Mouse (Mus musculus) liver, postnatal 0 days (tissue): Measurements from ENCODE around the gene Spag7. TPM values are rescaled to one million over a fixed set of nuclear protein-coding genes. Genes with fewer than 3 reads are reported as not detected.

Experiments used
- ATAC-seq: fragments of 200-750 bp; cut with Nextera tagmentation; 2 replicates; pipeline ENCODE4 v1.8.0; 2017; ENCODE audit warnings: mild to moderate bottlenecking, moderate library complexity
- DNase-seq: peaks from one replicate; pipeline ENCODE4 v3.0.0-alpha.2; 2016
- H3K27ac ChIP-seq: fragments of 300-500 bp; sonication (generic); 2 replicates; pipeline ENCODE4 v1.5.1; 2014; ENCODE audit warnings: antibody characterized with exemption, moderate library complexity, mild to moderate bottlenecking, low read depth
- H3K27me3 ChIP-seq: fragments of 300-500 bp; sonication (generic); 2 replicates; pipeline ENCODE4 v1.6.1; 2014; ENCODE audit warnings: low read length, control low read depth, mixed read lengths; ENCODE audit not compliant: insufficient read depth
- H3K36me3 ChIP-seq: fragments of 300-500 bp; sonication (generic); replicated peaks from 2 replicates; pipeline ENCODE4 v1.6.1; 2014; ENCODE audit warnings: mild to moderate bottlenecking, control low read depth, low read length, moderate library complexity, mixed read lengths; ENCODE audit not compliant: insufficient read depth
- H3K4me1 ChIP-seq: fragments of 300-500 bp; sonication (generic); 2 replicates; pipeline ENCODE4 v1.6.1; 2014; ENCODE audit warnings: antibody characterized with exemption, mild to moderate bottlenecking, control low read depth; ENCODE audit not compliant: insufficient read depth
- H3K4me2 ChIP-seq: fragments of 300-500 bp; sonication (generic); 2 replicates; pipeline ENCODE4 v1.6.1; 2014; ENCODE audit warnings: low read depth, mild to moderate bottlenecking, low read length, moderate library complexity, mixed read lengths
- H3K4me3 ChIP-seq: fragments of 300-500 bp; sonication (generic); 2 replicates; pipeline ENCODE4 v1.5.1; 2014; ENCODE audit warnings: low read depth, low read length
- H3K9ac ChIP-seq: fragments of 300-500 bp; sonication (generic); replicated peaks from 2 replicates; pipeline ENCODE4 v1.6.1; 2014; ENCODE audit warnings: mild to moderate bottlenecking, moderate library complexity
- H3K9me3 ChIP-seq: fragments of 300-500 bp; sonication (generic); 2 replicates; pipeline ENCODE4 v1.6.1; 2016; ENCODE audit warnings: mild to moderate bottlenecking, control low read depth, low read length, mixed read lengths
- CTCF ChIP-seq: sonication (generic); IDR thresholded peaks from 2 replicates; pipeline ENCODE4 v1.5.1; 2016; ENCODE audit warnings: antibody characterized with exemption, low read depth
- EP300 ChIP-seq: IDR thresholded peaks from 2 replicates; pipeline ENCODE4 v1.6.1; 2016; ENCODE audit warnings: antibody characterized with exemption, low read depth, mild to moderate bottlenecking
- WGBS: fragments of 180-500 bp; shearing (Covaris S2); extraction: QIAGEN DNeasy Blood & Tissue Kit; methylation state at CpG from one replicate; pipeline ENCODE4 v1.1.7; 2014; ENCODE audit not compliant: insufficient replicate concordance; 5-methylcytosine and 5-hydroxymethylcytosine counted together
- polyA plus RNA-seq: library from polyadenylated mRNA; unstranded; fragments of >200 nt; fragmentation: Nextera tagmentation; extraction: Ambion mirVana; gene quantifications from 2 replicates; pipeline ENCODE4 v1.2.1, GENCODE M21; 2015

Spag7 gene
- polyA plus RNA-seq, 1 experiment from 2014 or later: 42.1 TPM

DNA sequence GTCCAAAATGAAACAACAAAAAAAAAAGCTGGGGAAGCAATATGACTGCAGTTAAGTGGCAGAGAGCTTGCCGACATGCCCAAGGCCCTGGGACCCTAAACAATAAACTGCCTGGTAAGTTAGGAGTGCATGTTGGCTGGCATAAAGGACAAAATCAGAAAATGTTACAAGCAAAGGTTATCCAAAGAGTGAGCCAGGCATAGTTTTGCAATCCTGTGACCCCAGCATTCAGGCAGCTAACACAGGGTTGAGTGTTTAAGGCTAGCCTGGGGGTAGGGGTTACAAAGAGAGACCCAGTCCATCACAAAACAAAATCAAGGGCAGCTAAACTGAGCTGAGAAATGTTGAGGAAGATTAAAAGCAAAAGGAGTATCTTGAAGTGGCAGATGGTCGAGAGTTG lies 29.8 kb upstream of the Spag7 start:
- no peaks in the 10 kb centered on the region for H3K9me3 ChIP-seq
- H3K27me3 ChIP-seq: no peaks in the 10 kb centered on the region
- peak overlapping the region; percentile 95; the same call in 1 of the 2 replicates for H3K27ac ChIP-seq
- peak overlapping the region; percentile 79 for H3K4me2 ChIP-seq
- ATAC-seq: no peak
- H3K4me1 ChIP-seq: peaks cover 21% of the 10 kb centered on the region
- peaks cover 8% of the 10 kb centered on the region for H3K36me3 ChIP-seq
- no peak for DNase-seq
- WGBS: 64% methylated on average over 2 of the region's 2 CpGs
- H3K4me3 ChIP-seq: peak overlapping the region; percentile 73; the same call in 1 of the 2 replicates
- H3K9ac ChIP-seq: peak overlapping the region; percentile 77; the same call in 1 of the 2 replicates
- no peak for TF ChIP-seq EP300
- TF ChIP-seq CTCF: no peak

DNA sequence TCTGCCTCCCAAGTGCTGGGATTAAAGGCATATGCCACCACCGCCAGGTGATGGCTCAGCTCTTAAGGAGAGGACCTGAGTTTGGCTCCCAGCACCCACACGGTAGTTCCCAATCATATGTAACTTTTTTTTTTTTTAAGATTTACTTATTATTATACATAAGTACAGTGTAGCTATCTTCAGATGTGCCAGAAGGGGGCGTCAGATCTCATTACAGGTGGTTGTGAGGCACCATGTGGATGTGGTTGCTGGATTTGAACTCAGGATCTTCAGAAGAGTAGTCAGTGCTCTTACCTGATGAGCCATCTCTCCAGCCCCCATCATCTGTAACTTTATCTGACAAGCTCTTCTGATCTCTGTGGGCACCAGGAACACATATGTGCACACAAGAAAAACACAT lies 28.2 kb upstream of the Spag7 start:
- no peak for DNase-seq
- no peak overlapping the region for H3K4me3 ChIP-seq
- H3K36me3 ChIP-seq: peaks cover 3% of the 10 kb centered on the region; the same call in 1 of the 2 replicates
- ATAC-seq: no peak
- peaks cover 17% of the 10 kb centered on the region for H3K4me1 ChIP-seq
- no peaks in the 10 kb centered on the region for H3K27me3 ChIP-seq
- H3K9me3 ChIP-seq: no peaks in the 10 kb centered on the region
- TF ChIP-seq EP300 (no peak), CTCF (peak; percentile 35)
- no peak overlapping the region for H3K9ac ChIP-seq
- no peak overlapping the region for H3K4me2 ChIP-seq
- H3K27ac ChIP-seq: no peak overlapping the region
- 62% methylated on average over 3 of the region's 3 CpGs for WGBS

DNA sequence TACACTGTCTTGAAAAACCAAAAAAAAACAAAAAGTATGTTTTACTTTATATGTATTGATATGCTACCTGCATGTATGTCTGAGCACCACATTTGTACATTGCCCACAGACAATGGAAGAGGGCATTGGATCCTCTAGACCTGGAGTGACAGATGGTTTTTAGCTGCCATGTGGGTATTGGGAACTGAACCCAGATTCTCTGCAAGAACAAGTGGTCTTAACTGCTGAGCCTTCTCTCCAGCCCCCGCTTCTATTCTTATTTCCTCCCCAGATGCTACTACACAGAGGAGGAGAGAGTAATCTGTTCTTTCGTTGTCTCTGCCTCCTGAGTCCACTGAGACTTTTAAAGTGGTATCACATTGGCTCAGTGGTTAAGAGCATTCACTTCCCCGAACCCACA lies 24.3 kb upstream of the Spag7 start:
- TF ChIP-seq EP300: no peak
- no peak for TF ChIP-seq CTCF
- 60% methylated on average over 3 of the region's 3 CpGs for WGBS

DNA sequence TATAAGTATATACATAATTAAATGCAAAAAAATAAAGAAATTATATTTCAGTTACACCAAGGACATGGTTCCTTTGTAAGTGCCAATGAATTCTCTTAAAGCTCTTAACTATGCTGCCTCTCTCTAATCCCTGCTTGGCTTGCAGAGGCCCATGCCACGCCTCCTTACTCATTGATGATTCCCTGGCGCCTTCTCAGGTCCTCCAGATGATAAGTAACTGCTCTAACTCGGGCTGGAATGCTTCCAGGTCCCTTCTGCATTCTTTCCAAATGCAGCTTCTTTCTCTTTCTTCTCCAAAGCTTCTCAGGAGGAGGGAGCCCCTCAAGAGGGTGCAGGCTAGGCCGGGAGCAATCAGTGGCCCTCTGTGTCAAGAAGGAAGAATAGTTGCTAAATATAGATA lies 20.4 kb upstream of the Spag7 start:
- Histone ChIP-seq H3K4me3 (no peak overlapping the region), H3K4me1 (peaks cover 13% of the 10 kb centered on the region), H3K4me2 (no peak overlapping the region), H3K9ac (no peak overlapping the region), H3K36me3 (peaks cover 9% of the 10 kb centered on the region), H3K9me3 (no peaks in the 10 kb centered on the region), H3K27ac (no peak overlapping the region), H3K27me3 (no peaks in the 10 kb centered on the region)
- TF ChIP-seq CTCF (no peak), EP300 (no peak)
- DNase-seq: no peak
- WGBS: 64% methylated on average over 4 of the region's 4 CpGs
- no peak for ATAC-seq

More for the DNA sequence above, 24.3 kb upstream of the Spag7 start:
- DNase-seq (no peak), ATAC-seq (no peak)
- H3K4me2 ChIP-seq: no peak overlapping the region
- H3K27ac ChIP-seq: no peak overlapping the region
- no peak overlapping the region for H3K4me3 ChIP-seq
- H3K9ac ChIP-seq: no peak overlapping the region
- H3K9me3 ChIP-seq: no peaks in the 10 kb centered on the region
- no peaks in the 10 kb centered on the region for H3K36me3 ChIP-seq
- no peaks in the 10 kb centered on the region for H3K27me3 ChIP-seq
- peaks cover 1% of the 10 kb centered on the region for H3K4me1 ChIP-seq

DNA sequence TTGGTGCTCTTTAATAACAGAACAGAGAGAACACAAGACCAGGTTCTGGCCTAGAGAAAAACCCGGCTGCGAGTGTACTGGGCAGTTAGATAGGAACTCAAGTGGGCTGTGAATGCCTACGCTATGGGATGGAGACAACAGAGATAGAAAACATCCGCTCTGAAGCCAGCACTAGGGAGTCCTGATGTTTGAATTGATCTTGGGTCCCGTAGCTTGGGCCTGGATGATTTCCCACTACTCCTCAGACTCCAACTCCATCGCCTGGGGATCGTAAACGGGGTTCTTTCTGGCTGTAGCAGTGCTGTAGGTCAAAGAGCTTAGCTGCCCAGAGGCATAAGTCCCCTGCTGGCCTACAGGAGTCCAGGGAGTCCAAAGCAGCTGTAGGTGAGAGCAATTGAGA lies 19.2 kb upstream of the Spag7 start:
- Histone ChIP-seq H3K4me1 (peaks cover 13% of the 10 kb centered on the region), H3K4me2 (peak overlapping the region; percentile 97), H3K27me3 (no peaks in the 10 kb centered on the region), H3K36me3 (peaks cover 19% of the 10 kb centered on the region), H3K9ac (peak overlapping the region; percentile 86), H3K27ac (peak overlapping the region; percentile 81; the same call in 1 of the 2 replicates), H3K9me3 (no peaks in the 10 kb centered on the region), H3K4me3 (peak overlapping the region; percentile 74)
- ATAC-seq (no peak), DNase-seq (no peak)
- WGBS: 32% methylated on average over 8 of the region's 8 CpGs
- no peak for TF ChIP-seq CTCF
- TF ChIP-seq EP300: no peak

DNA sequence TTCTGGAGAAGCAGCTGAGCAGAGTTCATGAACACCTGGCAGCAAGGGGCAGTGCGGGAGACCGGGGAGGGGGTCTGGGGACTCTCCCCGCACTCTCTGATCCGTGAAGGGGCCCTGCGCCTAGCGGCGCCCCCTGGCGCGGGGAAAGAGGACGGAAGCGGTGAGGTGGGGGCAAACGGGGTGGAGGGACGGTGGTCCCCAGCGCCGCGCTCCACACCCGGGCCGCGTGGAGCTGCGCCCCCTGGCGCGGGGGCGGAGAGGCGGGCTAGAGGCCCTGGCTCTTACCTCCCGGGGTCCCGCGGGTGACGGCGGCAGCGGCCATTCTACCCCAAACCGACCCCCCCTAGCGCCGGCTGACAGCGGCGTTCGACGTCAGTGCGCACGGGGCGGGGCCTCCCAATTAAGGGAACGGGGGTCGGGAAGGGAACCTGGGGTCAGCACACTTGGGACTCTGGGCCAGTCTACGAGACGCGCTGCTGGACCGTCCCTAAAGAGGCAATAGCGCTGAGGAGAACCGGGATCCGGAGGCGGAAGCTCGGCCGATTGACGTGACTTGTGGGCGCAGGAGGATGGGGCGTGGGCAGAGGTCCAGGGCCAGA lies 18.5 kb upstream of the Spag7 start, which contains the start of gene Camta2:
Camta2 (minus strand) TSS at position 505 of the 599 bp plus-strand sequence.
- H3K4me2 ChIP-seq: peak within 1 kb of the TSS; percentile 97
- H3K9me3 ChIP-seq: no peaks in the 10 kb centered on the region
- H3K36me3 ChIP-seq: peaks cover 21% of the 10 kb centered on the region
- peak; percentile 82 for DNase-seq
- H3K4me1 ChIP-seq: peaks cover 13% of the 10 kb centered on the region
- H3K27ac ChIP-seq: peak within 1 kb of the TSS; percentile 81
- H3K4me3 ChIP-seq: peak within 1 kb of the TSS; percentile 74
- no peaks in the 10 kb centered on the region for H3K27me3 ChIP-seq
- ATAC-seq: peak; percentile 58
- under 1% methylated on average over 32 of the region's 55 CpGs for WGBS
- peak within 1 kb of the TSS; percentile 86 for H3K9ac ChIP-seq
- peak; percentile 63 for TF ChIP-seq CTCF
- no peak for TF ChIP-seq EP300
